Mouse (Mus musculus): ENCODE measurements around the gene Gm49320.
"Not testable (repeated sequence)": the region's sequence is repeated elsewhere in the genome, so short reads cannot be mapped to it uniquely, and the experiment has no call there.

Gm49320 gene

GRCm38 (mm10) chr8:4226739-4227347, 11.8 kb upstream of the Gm49320 start, which contains the start of gene Lrrc8e:
Gene Lrrc8e (plus strand): TSS chr8:4226827.
- no peak for DNase-seq (ENCODE audit: low spot score)

DNA sequence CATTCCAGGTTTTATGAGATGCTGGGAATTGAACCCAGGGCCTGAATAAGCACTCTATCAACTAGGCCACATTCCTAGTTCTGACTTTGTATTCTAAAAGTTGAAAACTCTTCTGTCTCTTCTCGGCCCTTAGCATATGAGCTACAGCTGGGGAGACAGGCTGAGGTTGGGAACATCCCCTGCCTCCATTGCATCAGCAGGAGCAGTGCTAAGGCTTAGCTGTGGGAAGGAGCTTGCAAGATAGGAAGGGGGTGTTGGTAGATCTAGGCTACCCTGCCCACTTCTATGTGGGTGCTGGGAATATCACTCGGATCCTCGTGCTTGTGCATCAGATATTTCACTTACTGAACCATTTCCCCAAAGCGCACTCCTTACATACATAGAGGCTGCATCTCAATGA, 10.7 kb upstream of the Gm49320 start:
- no peak for DNase-seq (ENCODE audit: low spot score)

GRCm38 (mm10) chr8:4229784-4230183, 8.9 kb upstream of the Gm49320 start:
- DNase-seq (ENCODE audit: low spot score), result no peak

GRCm38 (mm10) chr8:4230612-4231351, 7.9 kb upstream of the Gm49320 start:
- no peak for DNase-seq (ENCODE audit: low spot score)

DNA sequence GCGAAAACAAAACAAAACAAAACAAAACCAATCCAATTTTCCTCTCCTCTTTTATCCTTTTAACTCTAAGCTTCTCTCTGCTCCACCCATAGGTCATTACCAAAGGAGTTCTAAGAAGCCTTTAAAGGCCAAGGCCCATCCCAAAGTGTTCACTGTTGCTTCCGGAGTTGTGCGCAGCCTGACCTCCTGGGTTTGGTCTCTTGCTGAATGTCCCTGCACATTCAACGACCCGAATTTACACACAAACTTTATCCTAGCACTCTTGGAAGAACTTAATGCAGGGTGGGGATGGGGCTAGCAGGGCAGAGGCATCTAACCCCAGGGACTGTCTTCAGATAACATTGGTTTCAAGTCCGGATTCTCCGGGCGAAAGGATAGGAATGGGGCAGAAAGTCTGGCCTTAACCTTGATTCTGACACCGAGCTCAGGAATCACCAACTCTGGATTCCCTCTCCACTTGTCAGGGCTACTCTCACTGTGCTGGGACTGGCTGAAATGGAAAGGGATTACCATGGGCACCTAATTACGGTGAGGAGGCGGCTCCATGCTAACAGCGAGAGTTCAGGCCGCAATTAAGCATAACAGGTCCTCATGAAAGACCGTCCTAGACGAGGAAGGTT, 741 bp upstream of the Gm49320 start:
- DNase-seq (ENCODE audit: low spot score), result peak; percentile 39

- DNase-seq (ENCODE audit: low spot score), result no peak
Observed at GRCm38 (mm10) chr8:4239193-4239890, 677 bp downstream of the Gm49320 start.

GRCm38 (mm10) chr8:4245061-4245460, 6.4 kb downstream of the Gm49320 start:
- DNase-seq (ENCODE audit: low spot score), result no peak

DNA sequence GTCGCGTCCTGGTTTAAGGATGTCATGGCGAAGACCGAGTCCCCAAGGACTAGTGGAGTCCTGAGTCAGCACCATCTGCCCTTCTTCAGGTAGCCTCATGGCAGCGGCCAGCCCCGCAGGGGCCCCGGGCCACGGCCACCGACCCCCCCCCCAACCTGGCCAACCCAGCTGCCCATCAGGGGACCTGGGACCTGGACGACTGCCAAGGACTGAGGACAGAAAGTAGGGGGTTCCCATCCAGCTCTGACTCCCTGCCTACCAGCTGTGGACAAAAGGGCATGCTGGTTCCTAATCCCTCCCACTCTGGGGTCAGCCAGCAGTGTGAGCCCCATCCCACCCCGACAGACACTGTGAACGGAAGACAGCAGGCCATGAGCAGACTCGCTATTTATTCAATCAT, 7.1 kb downstream of the Gm49320 start:
- no peak for DNase-seq (ENCODE audit: low spot score)

- no peak for DNase-seq (ENCODE audit: low spot score)
Observed at GRCm38 (mm10) chr8:4247241-4247640, 8.6 kb downstream of the Gm49320 start.

DNA sequence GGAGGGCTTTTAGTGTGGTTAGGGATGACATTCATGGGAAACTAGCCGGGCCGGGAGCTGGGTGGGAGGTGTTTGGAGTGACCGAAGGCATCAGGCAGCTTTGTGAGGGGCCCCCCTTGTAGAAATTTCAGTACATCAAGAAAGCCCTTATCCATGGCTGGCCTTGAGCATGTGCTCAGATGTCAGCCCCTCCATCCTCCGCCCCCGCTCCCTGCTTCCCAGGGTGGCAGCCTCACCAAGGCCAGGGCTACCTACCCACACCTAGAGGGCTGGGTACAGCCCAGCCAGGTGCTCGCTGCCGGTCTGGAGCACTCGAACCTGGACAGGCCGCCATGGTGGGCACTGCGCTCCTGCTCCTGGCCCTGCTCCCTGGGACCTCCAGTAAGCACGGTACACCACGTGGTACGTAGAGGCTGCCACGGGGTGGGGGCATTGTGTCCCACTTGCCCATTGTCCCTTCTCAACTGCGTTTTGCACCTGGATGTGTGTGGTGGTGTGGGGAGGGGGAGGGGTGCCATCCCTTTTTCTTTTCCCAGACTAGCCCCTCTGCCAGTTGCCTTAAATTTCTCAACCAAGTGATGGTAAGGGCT, 9.4 kb downstream of the Gm49320 start, which contains the start of gene Tgfbr3l:
Gene Tgfbr3l (plus strand): TSS at position 264 of the 590 bp plus-strand sequence.
- no peak for DNase-seq (ENCODE audit: low spot score)

GRCm38 (mm10) chr8:4249213-4249612, 10.5 kb downstream of the Gm49320 start:
- peak; percentile 63 for DNase-seq (ENCODE audit: low spot score)

DNA sequence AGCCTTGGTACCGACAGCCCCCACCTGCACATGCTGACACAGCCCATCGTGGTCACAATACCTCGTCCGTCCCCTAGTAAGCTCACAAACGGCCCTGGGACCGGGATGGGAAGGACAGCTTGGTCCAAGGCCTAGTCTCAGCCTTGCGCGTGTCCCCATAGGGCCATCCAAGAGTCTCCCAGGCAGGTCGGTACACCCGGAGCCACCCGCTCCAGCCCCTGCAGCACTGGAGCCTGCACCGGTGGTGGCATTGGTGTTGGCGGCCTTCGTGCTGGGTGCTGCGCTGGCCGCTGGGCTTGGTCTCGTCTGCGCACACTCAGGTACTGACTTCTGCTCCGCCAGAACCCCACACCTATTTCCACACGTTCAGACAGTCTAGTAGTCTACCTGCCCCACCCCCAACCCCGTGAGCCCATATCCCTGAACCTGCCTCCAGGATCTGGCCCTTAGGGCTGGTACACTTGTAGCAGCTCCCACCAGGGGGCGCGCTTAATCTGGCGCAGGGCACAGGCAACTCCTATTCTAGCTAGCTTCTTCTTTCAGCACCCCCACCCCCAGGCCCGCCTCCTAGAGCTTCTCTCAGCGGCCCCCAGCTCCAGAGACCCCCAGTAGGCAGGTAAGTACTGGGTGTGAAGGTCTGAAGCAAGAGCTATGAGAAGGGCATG, 11.8 kb downstream of the Gm49320 start:
- DNase-seq (ENCODE audit: low spot score), result peak; percentile 86

- DNase-seq (ENCODE audit: low spot score), result no peak
Observed at GRCm38 (mm10) chr8:4252116-4252760, 13.6 kb downstream of the Gm49320 start.

DNA sequence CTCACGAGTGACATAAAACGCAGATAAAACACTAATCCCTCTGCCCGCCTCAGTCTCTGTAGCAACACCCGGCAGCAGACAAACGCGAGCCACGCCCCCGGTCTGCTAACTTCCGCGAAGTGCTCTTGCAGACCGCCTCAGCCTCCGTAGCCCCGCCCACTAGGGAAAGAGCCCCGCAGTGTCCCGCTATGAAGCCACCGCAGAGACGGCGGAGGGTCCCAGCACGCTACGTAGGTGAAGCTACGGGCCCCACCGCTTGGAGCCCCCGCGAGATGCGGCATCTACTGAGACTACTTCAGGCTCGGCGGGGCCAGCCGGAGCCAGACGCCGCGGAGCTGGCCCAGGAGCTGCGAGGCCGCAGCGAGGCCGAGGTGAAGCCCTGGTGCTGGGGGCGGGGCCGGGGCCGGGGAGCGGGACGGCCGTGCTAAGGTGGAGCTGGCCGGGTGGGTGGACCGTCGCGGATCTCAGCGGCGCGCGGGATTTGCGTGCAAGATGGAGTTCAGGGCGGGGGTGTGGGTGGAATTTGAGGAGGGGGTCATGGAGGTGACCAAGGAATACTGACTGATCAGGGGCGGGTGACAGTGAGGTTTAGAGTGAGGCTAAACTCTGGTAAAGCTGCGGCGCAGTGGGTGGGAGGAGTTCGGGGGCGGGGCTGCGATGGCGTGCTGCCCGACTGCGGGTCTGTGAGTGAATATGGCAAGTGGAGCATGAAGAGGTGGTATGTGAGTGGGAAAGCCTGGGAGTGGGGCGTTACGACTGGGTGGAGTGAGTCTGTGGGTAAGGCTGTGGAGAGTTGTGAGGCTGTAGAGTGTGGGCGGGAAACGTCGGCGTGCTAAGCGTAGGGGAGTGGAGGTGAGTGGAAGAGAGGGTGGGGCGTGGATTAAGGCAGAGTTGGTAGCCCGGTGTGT, 14.5 kb downstream of the Gm49320 start, which contains the start of gene Snapc2:
Gene Snapc2 (plus strand): TSS at position 147 of the 908 bp plus-strand sequence.
- DNase-seq (ENCODE audit: low spot score), result peak; percentile 97

GRCm38 (mm10) chr8:4254001-4254400, 15.3 kb downstream of the Gm49320 start:
- DNase-seq (ENCODE audit: low spot score), result peak; percentile 34

GRCm38 (mm10) chr8:4255471-4255870, 16.8 kb downstream of the Gm49320 start:
- DNase-seq (ENCODE audit: low spot score), result not testable (repeated sequence)

DNA sequence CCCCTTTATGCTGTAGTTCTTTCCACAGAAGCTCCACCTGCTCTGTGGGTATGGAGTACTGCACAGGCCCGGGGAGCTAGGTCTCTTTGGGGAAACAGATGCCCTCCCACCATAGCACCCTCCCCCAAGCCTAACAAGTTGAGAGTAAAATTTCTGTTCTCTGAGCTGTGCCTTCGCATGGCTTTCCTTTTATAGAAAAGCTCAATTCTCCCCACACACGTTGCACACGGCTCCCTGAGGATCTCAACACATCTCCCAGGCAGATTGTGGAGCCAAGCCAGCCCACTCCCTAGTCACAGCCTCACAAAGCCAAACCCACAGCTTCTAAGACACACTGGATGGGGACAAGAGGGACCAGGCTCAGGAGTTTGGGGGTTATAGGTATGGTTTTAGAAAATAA, 18.2 kb downstream of the Gm49320 start:
- no peak for DNase-seq (ENCODE audit: low spot score)

- DNase-seq (ENCODE audit: low spot score), result no peak
Observed at GRCm38 (mm10) chr8:4257350-4257749, 18.7 kb downstream of the Gm49320 start.

- DNase-seq (ENCODE audit: low spot score), result peak; percentile 91
Observed at GRCm38 (mm10) chr8:4258233-4258632, 19.6 kb downstream of the Gm49320 start.

- peak; percentile 66 for DNase-seq (ENCODE audit: low spot score)
Observed at GRCm38 (mm10) chr8:4258678-4259077, 20.0 kb downstream of the Gm49320 start.

Data from embryo, embryonic 10 days (tissue).